Mouse (Mus musculus) liver, adult 2 months (tissue): ENCODE results near the gene Hddc3. TPM values are rescaled to one million over a fixed set of nuclear protein-coding genes. Genes with fewer than 3 reads are reported as not detected.

Experiments used
- DNase-seq: peaks from one replicate; pipeline ENCODE4 v3.0.0-alpha.2; 2011; ENCODE audit warnings: low read depth, low spot score; ENCODE audit errors: extremely low read depth
- H3K27ac ChIP-seq: fragments of 200-500 bp; replicated peaks from 2 replicates; pipeline ENCODE4 v1.5.1; 2012; ENCODE audit warnings: low read depth, mild to moderate bottlenecking, control low read depth, inconsistent platforms, low read length; ENCODE audit not compliant: insufficient read depth
- H3K27me3 ChIP-seq: fragments of 200-500 bp; 2 replicates; pipeline ENCODE4 v1.6.1; 2012; ENCODE audit warnings: mild to moderate bottlenecking, moderate library complexity, low read length, inconsistent platforms; ENCODE audit not compliant: control insufficient read depth, insufficient read depth
- H3K36me3 ChIP-seq: fragments of 200-500 bp; 2 replicates; pipeline ENCODE4 v1.6.1; 2012; ENCODE audit warnings: low read length, inconsistent platforms; ENCODE audit not compliant: control insufficient read depth, insufficient read depth
- H3K4me1 ChIP-seq: fragments of 200-500 bp; 2 replicates; pipeline ENCODE4 v1.6.1; 2011; ENCODE audit warnings: low read length; ENCODE audit not compliant: control insufficient read depth, insufficient read depth
- H3K4me3 ChIP-seq: fragments of 200-500 bp; 2 replicates; pipeline ENCODE4 v1.5.1; 2011; ENCODE audit warnings: low read depth, mild to moderate bottlenecking, control low read depth, low read length, moderate library complexity; ENCODE audit not compliant: insufficient read depth
- H3K79me2 ChIP-seq: fragments of 200-500 bp; 2 replicates; pipeline ENCODE4 v1.6.1; 2012; ENCODE audit warnings: inconsistent platforms, mild to moderate bottlenecking, low read length, moderate library complexity; ENCODE audit not compliant: control insufficient read depth, insufficient read depth
- H3K9ac ChIP-seq: fragments of 200-500 bp; 2 replicates; pipeline ENCODE4 v1.6.1; 2012; ENCODE audit warnings: low read depth, mild to moderate bottlenecking, control low read depth, inconsistent platforms, low read length
- CTCF ChIP-seq: fragments of 200-500 bp; IDR thresholded peaks from 2 replicates; pipeline ENCODE4 v1.5.1; 2011; ENCODE audit warnings: low read depth, low read length, control low read depth
- POLR2A ChIP-seq: fragments of 200-500 bp; IDR thresholded peaks from 2 replicates; pipeline ENCODE4 v1.6.1; 2011; ENCODE audit warnings: low read length, control low read depth; ENCODE audit not compliant: insufficient read depth; ENCODE audit errors: extremely low read depth
- WGBS: fragments of 180-500 bp; shearing (Covaris S2); methylation state at CpG from one replicate; pipeline ENCODE4 v1.1.7; 2018; 5-methylcytosine and 5-hydroxymethylcytosine counted together
- polyA plus RNA-seq: library from polyadenylated mRNA; depleted of rRNA; stranded (reverse); fragments of >200 nt; gene quantifications from 2 replicates; pipeline ENCODE4 v1.2.3, GENCODE M21; 2012
- total RNA-seq: library from RNA; depleted of rRNA; stranded (reverse); fragments of >200 nt; gene quantifications from 2 replicates; pipeline ENCODE4 v1.2.3, GENCODE M21; 2014

Gene Hddc3
- total and polyA plus RNA-seq, 2 experiments, result 8.7 to 28.3 TPM

DNA sequence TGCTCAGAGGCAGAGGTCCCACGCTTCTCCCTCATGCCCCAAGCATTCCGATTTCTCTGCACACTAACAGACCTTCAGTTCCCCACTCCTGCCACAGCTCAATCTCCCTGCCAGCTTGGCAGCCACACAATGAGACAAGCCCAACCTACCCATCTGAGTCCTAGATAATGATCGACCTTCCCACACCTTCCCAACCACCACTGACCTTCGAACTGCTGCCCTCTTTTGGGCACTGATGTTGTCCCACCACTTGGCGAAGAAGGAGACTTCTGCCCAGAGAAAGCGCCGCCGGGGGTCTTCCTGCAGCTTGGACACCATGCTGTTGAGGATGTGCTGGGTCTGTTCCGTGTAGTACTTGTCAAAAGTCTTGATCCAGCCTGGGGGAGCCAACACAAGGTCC is 25.1 kb downstream of the Hddc3 start:
- H3K9ac ChIP-seq, result no peak overlapping the region
- DNase-seq, result no peak
- no peak overlapping the region for H3K4me3 ChIP-seq
- WGBS, result 80% methylated on average over 9 of the region's 9 CpGs
- H3K4me1 ChIP-seq, result peaks cover 6% of the 10 kb centered on the region
- no peaks in the 10 kb centered on the region for H3K27me3 ChIP-seq
- TF ChIP-seq CTCF (no peak), POLR2A (no peak)
- H3K79me2 ChIP-seq, result no peaks in the 10 kb centered on the region
- no peak overlapping the region for H3K27ac ChIP-seq
- H3K36me3 ChIP-seq, result peaks cover 4% of the 10 kb centered on the region; the same call in 1 of the 2 replicates

DNA sequence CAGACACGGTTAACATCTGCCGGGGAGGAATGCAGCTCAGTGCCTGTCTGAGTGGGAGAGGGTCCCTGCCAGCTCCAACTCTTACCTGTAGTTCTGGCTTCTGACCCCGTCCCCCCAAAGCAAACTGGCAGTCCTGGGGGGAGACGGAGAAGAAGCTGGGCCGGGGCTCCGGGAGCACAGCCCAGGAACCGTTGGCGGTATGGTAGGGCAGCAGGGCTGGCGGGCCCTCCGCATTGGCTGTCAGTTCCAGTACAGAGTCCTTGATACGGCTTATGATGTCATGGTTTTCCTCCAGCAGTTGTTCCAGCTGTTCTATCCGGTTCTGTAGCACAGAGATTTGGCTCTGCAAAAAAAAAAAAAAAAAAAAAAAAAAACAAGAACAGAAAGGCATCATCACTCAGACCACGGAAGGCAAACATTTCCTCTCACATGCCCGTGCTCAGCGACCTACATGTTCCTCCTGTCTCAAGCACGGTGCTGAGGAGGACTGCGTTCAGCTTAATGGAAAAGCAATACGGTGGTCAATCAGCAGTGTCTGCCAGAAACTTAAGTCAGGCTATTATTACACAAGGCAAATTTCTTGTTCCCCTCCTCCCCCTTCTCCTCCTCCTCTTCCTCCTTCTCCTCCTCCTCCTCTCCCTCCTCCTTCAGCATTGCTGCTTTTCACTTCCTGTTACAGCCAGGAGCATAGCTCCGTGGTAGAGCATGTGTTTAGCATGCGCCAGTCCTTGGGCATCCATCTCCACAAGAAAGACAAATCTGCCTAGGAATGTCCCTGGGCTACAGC is 25.9 kb downstream of the Hddc3 start:
- Histone ChIP-seq H3K27me3 (no peaks in the 10 kb centered on the region), H3K9ac (no peak overlapping the region), H3K4me3 (no peak overlapping the region), H3K79me2 (no peaks in the 10 kb centered on the region), H3K27ac (no peak overlapping the region), H3K36me3 (peaks cover 4% of the 10 kb centered on the region; the same call in 1 of the 2 replicates), H3K4me1 (peaks cover 6% of the 10 kb centered on the region)
- no peak for TF ChIP-seq POLR2A
- no peak for TF ChIP-seq CTCF
- 78% methylated on average over 20 of the region's 20 CpGs for WGBS
- DNase-seq, result no peak

DNA sequence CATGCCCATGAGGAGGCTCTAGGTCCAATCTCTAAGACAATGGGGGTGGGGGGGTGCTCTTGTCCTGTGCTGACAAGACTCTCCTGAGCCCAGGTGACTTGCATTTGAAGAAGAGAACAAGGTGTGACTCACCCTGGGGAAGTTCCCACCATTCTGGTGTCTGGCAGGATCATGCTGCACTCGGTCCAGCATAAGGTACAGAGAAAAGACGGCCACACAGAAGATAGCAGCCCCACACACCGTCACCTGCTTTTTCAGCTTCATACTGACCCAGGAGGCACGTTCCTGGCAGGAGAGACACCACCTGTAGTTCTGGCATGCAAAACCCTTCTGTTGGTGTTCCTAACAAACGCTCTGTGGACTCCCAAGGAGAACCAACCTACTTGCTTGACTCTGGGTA is 26.6 kb downstream of the Hddc3 start:
- TF ChIP-seq CTCF (no peak), POLR2A (no peak)
- WGBS, result 75% methylated on average over 5 of the region's 5 CpGs
- Histone ChIP-seq H3K9ac (no peak overlapping the region), H3K79me2 (no peaks in the 10 kb centered on the region), H3K27me3 (no peaks in the 10 kb centered on the region), H3K4me1 (peaks cover 6% of the 10 kb centered on the region), H3K4me3 (no peak overlapping the region), H3K36me3 (peaks cover 4% of the 10 kb centered on the region; the same call in 1 of the 2 replicates), H3K27ac (no peak overlapping the region)
- DNase-seq, result no peak

DNA sequence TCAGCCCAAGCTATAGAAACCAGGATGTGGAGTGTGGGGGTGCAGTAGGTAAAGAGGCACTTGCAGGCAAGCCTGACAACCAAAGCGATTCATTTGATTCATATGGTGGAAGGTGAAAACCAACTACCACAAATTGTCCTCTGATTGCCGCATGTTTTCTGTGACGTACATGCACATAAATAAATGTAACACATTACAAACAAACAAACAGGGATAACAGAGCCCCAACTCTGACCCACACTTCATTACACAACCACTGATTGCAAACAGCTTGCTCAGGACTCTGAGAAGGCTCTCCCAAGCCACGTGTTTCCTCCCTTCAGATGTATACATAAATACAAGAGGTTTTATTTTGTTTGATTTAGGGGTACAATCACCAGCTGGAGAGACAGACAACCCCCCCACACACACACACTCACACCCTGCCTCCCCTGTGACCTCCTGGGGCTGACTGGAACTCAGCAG is 27.1 kb downstream of the Hddc3 start:
- Histone ChIP-seq H3K36me3 (peaks cover 4% of the 10 kb centered on the region; the same call in 1 of the 2 replicates), H3K27ac (peak overlapping the region; percentile 19), H3K9ac (no peak overlapping the region; the same call in 1 of the 2 replicates), H3K4me3 (peak overlapping the region; percentile 61), H3K27me3 (no peaks in the 10 kb centered on the region), H3K4me1 (peaks cover 6% of the 10 kb centered on the region), H3K79me2 (no peaks in the 10 kb centered on the region)
- WGBS, result 25% methylated on average over 4 of the region's 4 CpGs
- DNase-seq, result peak; percentile 59
- TF ChIP-seq CTCF, result no peak
- no peak for TF ChIP-seq POLR2A

DNA sequence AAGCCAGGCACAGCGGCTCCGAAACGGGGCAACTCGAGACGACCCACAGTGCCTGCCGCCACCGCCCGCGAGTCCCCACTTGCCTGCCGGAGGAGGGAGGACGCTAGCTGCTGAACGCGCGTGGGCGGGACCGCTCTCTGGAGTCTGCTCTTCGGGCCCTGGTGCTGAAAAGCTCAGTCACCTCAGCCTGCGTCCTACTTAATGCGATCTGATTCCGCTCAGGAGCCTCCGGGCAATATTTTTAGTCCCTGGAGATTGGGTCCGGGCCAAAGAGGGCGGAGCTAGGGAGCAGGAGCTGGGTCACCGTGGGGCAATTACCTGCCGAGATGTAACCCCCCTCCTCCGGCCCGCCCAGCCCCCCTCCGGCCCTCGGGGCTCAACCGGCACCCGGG is 27.7 kb downstream of the Hddc3 start:
- H3K36me3 ChIP-seq, result peaks cover 4% of the 10 kb centered on the region; the same call in 1 of the 2 replicates
- H3K79me2 ChIP-seq, result no peaks in the 10 kb centered on the region
- no peaks in the 10 kb centered on the region for H3K27me3 ChIP-seq
- WGBS, result 1% methylated on average over 31 of the region's 31 CpGs
- peaks cover 6% of the 10 kb centered on the region for H3K4me1 ChIP-seq
- peak overlapping the region; percentile 35 for H3K27ac ChIP-seq
- H3K9ac ChIP-seq, result peak overlapping the region; percentile 69
- peak overlapping the region; percentile 61 for H3K4me3 ChIP-seq
- TF ChIP-seq POLR2A, result peak; percentile 23; the same call in 1 of the 2 replicates
- TF ChIP-seq CTCF, result no peak
- peak; percentile 78 for DNase-seq
